Mouse (Mus musculus): ENCODE measurements around the gene Gm10134. TPM values are rescaled to one million over a fixed set of nuclear protein-coding genes. Genes with fewer than 3 reads are reported as not detected.
"Not testable (repeated sequence)": the region's sequence is repeated elsewhere in the genome, so short reads cannot be mapped to it uniquely, and the experiment has no call there.

The Gm10134 gene
- polyA plus RNA-seq (2012; rRNA removed) = 1.6 and 3.2 TPM in 2 replicates

DNA sequence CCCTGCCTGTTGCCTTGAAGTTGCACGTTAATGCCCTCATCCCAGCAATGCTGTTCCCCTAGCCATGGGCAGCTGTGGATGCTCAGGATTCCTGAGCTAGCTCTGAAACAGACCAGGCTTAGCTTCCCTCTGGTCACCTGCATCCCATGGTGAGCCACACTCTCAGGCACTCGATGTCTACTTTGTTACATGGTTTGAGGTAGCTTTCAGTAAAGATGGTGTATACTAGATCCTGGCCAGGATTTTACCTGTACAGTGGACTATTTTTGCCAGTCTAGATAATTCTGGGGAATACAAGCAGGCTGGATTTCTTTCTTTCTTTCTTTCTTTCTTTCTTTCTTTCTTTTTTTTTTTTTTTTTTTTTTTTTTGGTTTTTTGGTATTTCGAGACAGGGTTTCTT is at the start of gene Gm10134:
Gm10134 (plus strand) TSS at position 301 of the 400 bp plus-strand sequence.
- no peak for DNase-seq (ENCODE audit: low read depth, low spot score)
- 82% methylated on average over 3 of the region's 3 CpGs for WGBS

- 69% methylated on average over 1 of the region's 1 CpGs for WGBS
Observed at GRCm38 (mm10) chr2:28456616-28457015, 49.3 kb upstream of the Gm10134 start.

GRCm38 (mm10) chr2:28463919-28464318 is 42.0 kb upstream of the Gm10134 start:
- no peak for DNase-seq (ENCODE audit: low read depth, low spot score)
- 64% methylated on average over 3 of the region's 3 CpGs for WGBS

More at GRCm38 (mm10) chr2:28456616-28457015, 49.3 kb upstream of the Gm10134 start:
- DNase-seq (ENCODE audit: low read depth, low spot score) = no peak

GRCm38 (mm10) chr2:28464919-28465318 is 41.0 kb upstream of the Gm10134 start:
- 73% methylated on average over 9 of the region's 9 CpGs for WGBS
- DNase-seq (ENCODE audit: low read depth, low spot score) = no peak

- DNase-seq (ENCODE audit: low read depth, low spot score) = peak; percentile 69
- WGBS = 6% methylated on average over 25 of the region's 25 CpGs
Observed at GRCm38 (mm10) chr2:28465836-28466518, 39.9 kb upstream of the Gm10134 start, which contains the start of gene 1700007K13Rik. TSS of gene 1700007K13Rik (minus strand) at chr2:28466332.

DNA sequence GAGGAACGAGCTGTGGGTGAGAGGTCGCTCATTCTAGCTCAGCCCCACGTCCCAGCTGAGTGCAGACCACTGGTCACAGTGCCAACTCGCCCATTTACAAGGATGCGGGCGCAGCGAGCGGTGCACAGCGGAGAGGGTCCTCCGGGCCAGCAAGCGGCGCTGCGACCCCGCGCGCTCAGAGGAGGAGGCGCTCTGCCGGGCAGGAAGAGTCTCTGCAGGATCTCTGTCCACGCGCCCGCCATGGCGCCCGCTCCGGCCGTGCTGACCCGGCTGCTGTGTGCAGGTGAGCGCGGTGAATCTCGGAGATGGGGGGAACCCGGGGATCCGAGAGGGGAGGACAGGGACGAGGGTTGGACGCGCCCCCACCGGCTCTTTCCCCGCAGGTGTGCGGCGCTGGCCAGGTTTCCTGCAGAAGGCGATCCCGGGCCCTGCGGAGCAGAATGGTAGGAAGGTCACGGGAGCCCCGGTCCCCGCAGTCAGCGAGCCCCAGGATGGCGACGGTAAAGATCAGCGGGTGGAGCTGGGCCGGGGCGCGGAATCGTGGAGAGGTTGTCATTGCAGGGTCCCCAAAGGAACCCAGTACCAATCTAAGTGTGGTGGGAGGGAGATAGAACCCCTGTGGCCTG is 37.9 kb upstream of the Gm10134 start, which contains the start of gene Mrps2:
Mrps2 (plus strand) TSS at position 207 of the 626 bp plus-strand sequence.
- 0% methylated on average over 52 of the region's 52 CpGs for WGBS
- DNase-seq (ENCODE audit: low read depth, low spot score) = no peak

- DNase-seq (ENCODE audit: low read depth, low spot score) = no peak
- WGBS = 50% methylated on average over 18 of the region's 18 CpGs
Observed at GRCm38 (mm10) chr2:28468486-28469225, 37.2 kb upstream of the Gm10134 start.

- WGBS = 97% methylated on average over 14 of the region's 14 CpGs
- DNase-seq (ENCODE audit: low read depth, low spot score) = no peak
Observed at GRCm38 (mm10) chr2:28469461-28469860, 36.4 kb upstream of the Gm10134 start.

DNA sequence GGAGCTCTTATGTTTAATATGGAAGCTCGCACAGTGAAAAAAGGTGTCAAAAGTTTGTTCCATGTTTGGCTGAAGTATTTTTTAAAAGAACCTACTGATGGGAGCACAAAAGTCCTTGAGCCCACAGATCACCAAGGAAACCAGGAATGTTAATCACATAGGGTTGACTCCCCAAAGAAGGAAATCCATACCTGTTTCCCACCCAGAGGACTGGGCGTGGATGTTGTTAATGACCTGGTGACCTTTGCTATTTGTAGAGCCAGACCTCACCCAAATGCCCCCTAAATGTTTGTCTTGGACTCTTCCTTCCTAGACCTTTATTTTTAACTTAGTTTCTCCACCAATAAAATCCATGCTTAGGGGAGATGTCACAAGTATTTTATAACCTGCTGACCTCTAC is 35.3 kb upstream of the Gm10134 start:
- 84% methylated on average over 2 of the region's 2 CpGs for WGBS

DNA sequence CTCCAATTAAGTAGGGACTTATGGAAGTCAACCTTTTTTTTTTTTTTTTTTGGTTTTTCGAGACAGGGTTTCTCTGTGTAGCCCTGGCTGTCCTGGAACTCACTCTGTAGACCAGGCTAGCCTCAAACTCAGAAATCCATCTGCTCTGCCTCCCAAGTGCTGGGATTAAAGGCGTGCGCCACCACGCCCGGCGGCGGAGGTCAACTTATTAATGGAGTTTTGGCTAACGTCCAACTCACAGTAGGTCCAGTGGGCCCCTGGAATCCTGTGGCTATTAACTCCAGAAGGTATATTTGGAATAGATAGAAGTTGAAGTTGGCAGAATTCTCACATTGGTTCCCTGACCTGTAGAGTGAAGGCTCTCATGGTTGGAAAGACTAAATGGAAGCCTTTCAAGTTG is 33.9 kb upstream of the Gm10134 start:
- WGBS = 94% methylated on average over 8 of the region's 8 CpGs
- DNase-seq (ENCODE audit: low read depth, low spot score) = not testable (repeated sequence)

More for the DNA sequence above, 35.3 kb upstream of the Gm10134 start:
- no peak for DNase-seq (ENCODE audit: low read depth, low spot score)

DNA sequence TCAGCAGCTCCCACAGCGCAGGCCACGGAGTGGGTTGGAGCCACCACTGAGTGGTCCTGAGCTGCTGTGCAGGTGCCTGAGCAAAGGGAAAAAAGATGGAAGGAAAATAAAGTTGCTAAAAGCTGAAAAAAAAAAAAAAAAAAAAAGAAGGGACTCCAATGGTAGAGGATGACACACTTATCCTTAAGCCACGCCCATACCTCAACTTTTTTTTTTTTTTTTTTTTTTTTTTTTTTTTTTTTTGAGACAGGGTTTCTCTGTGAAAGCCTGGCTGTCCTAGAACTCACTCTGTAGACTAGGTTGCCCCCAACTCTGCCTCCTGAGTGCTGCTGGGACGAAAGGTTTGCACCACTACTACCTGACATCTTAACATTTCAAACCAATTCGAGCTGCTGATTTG is 27.9 kb upstream of the Gm10134 start:
- 89% methylated on average over 5 of the region's 5 CpGs for WGBS
- not testable (repeated sequence) for DNase-seq (ENCODE audit: low read depth, low spot score)

GRCm38 (mm10) chr2:28479208-28480204 is 26.4 kb upstream of the Gm10134 start:
- no peak for DNase-seq (ENCODE audit: low read depth, low spot score)
- 53% methylated on average over 20 of the region's 20 CpGs for WGBS

GRCm38 (mm10) chr2:28483861-28484260 is 22.0 kb upstream of the Gm10134 start:
- DNase-seq (ENCODE audit: low read depth, low spot score) = no peak
- WGBS = 26% methylated on average over 2 of the region's 2 CpGs

- 78% methylated on average over 2 of the region's 2 CpGs for WGBS
- DNase-seq (ENCODE audit: low read depth, low spot score) = no peak
Observed at GRCm38 (mm10) chr2:28494521-28494920, 11.4 kb upstream of the Gm10134 start.

GRCm38 (mm10) chr2:28495207-28495756 is 10.6 kb upstream of the Gm10134 start:
- WGBS = 67% methylated on average over 14 of the region's 14 CpGs
- no peak for DNase-seq (ENCODE audit: low read depth, low spot score)

DNA sequence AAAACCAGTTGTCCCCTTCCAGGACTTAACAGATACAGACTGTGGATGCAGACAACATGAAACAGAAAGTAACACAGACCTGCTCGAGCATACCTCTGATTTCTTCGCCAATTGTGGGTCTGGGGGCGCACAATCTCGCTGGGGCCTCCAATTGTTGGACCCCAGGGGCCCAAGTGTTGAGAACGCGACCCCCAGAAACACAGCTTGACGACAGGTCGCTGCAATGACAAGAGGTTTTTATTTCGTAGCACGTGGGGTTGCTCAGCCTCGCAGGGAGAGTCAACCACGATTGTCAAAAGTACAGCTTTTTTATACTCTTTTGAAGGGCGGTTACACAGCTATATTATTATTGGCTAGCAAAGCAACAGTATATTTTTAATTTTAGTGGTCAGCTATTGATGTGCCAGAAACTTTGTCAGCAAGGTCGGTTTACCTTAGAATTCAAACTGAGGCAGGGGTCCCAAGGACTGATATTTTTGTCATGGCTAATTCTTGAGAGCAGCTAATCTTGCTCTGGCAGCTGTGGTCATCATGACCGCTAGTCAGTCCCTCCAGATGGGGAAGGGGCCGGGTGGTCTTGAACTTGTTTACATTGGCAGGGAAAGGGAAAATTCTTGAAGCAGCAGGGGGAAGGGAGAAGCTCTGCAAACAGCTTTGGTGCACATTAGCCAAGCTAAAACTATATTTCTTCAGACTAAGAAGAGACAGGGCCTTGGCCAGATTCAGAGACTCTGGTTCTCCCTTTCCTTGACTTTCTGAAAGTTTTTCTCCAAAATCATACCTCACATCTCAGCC is 9.9 kb upstream of the Gm10134 start:
- WGBS = 79% methylated on average over 16 of the region's 16 CpGs
- no peak for DNase-seq (ENCODE audit: low read depth, low spot score)

DNA sequence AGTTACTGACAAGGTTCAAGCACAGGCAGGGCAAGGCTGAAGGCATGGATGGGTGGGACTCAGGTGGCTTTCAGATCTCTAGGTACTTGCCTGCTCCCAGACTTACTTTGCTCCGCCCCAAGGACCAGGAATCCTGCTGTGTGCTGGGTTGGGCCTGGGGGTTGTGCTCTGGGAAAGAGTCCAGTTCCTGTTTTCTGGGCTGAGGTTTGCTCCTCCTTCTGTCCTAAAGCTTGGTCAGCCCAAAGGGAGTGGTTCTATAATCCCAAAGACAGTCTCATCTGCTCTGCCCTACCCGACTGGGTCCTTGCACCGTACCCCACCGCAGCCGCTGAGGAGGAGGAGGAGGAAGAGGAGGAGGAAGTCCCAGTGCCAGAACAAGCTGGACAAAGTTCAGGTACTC is 9.2 kb upstream of the Gm10134 start, which contains the start of gene Gbgt1:
Gbgt1 (plus strand) TSS at position 221 of the 400 bp plus-strand sequence.
- 12% methylated on average over 5 of the region's 5 CpGs for WGBS
- no peak for DNase-seq (ENCODE audit: low read depth, low spot score)

DNA sequence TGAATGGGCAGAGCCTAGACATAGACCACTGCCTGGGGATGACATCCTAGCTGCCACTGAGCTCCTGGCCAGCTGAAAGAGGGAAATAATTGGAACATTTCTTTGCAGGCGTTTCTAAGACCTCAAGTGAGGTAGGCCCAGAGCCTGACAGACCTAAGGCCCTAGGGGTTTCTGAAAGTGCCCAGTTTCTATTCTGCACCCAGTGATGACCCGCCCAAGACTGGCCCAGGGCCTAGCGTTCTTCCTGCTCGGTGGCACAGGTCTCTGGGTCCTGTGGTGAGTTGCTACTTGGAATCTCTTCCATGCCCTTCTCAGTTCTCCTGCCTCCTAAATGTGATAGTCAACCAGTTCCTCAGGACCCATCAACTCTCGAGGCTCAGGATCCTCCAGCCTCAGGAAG is 8.3 kb upstream of the Gm10134 start:
- WGBS = 92% methylated on average over 5 of the region's 5 CpGs
- DNase-seq (ENCODE audit: low read depth, low spot score) = no peak

All from large intestine, adult 2 months (tissue).